Mouse (Mus musculus) megakaryocyte progenitor cell, adult 5-6 weeks (primary cell): ENCODE data around the gene Saa4. TPM values are rescaled to one million over a fixed set of nuclear protein-coding genes. Genes with fewer than 3 reads are reported as not detected.
"Not testable (repeated sequence)": the region's sequence is repeated elsewhere in the genome, so short reads cannot be mapped to it uniquely, and the experiment has no call there.

ENCODE experiments used
- ATAC-seq: replicated peaks from 2 replicates; pipeline ENCODE4 v1.8.0; 2016; ENCODE audit warnings: mild to moderate bottlenecking, moderate TSS enrichment, inconsistent platforms; ENCODE audit not compliant: poor library complexity
- total RNA-seq, 2 experiments: library from RNA; stranded (forward) in 1 of 2; stranded (reverse) in 1 of 2; fragments of 157-497, 149-512 nt in 1 of 2; fragments of 200-1000 nt in 1 of 2; gene quantifications; 2 replicates each; pipeline versions ENCODE4 v1.2.3 to v1.2.4; 2015 to 2017

The Saa4 gene
- total RNA-seq (2015) (not detected in 2 replicates), total RNA-seq (2017) (not detected in 2 replicates)

GRCm38 (mm10) chr7:46732458-46732857, at the start of gene Saa4:
Gene Saa4, minus strand, starts transcription at chr7:46732603.
- no peak for ATAC-seq

- peak; percentile 95 for ATAC-seq
These were observed 38.3 kb upstream of the Saa4 start for GRCm38 (mm10) chr7:46770706-46771105.

- ATAC-seq = no peak
These were observed 36.0 kb upstream of the Saa4 start for GRCm38 (mm10) chr7:46768451-46768850.

- ATAC-seq = no peak
These were observed 35.0 kb upstream of the Saa4 start for GRCm38 (mm10) chr7:46767371-46767770.

- no peak for ATAC-seq
These were observed 32.3 kb upstream of the Saa4 start for GRCm38 (mm10) chr7:46764672-46765071.

GRCm38 (mm10) chr7:46762601-46763000, 30.2 kb upstream of the Saa4 start:
- no peak for ATAC-seq

GRCm38 (mm10) chr7:46761049-46761795, 28.8 kb upstream of the Saa4 start:
- 0 out of 2 replicates have a peak, but pooled peaks have one; percentile 31 for ATAC-seq

- no peak for ATAC-seq
These were observed 19.1 kb upstream of the Saa4 start, which contains the start of gene Saa2 for GRCm38 (mm10) chr7:46751490-46751889. Gene Saa2, plus strand, starts transcription at chr7:46751790.

GRCm38 (mm10) chr7:46748459-46748858, 16.1 kb upstream of the Saa4 start:
- no peak for ATAC-seq

- ATAC-seq = no peak
These were observed 14.0 kb upstream of the Saa4 start for GRCm38 (mm10) chr7:46746381-46746780.

- ATAC-seq = peak; percentile 95
These were observed 13.4 kb upstream of the Saa4 start for GRCm38 (mm10) chr7:46745816-46746215.

GRCm38 (mm10) chr7:46742880-46743279, 10.5 kb upstream of the Saa4 start, which contains the start of gene Saa1:
Gene Saa1, minus strand, starts transcription at chr7:46742980.
- ATAC-seq = not testable (repeated sequence)

- not testable (repeated sequence) for ATAC-seq
These were observed 7.6 kb upstream of the Saa4 start for GRCm38 (mm10) chr7:46740041-46740440.

- no peak for ATAC-seq
These were observed 6.4 kb upstream of the Saa4 start for GRCm38 (mm10) chr7:46738561-46739460.

- peak; percentile 48; the same call in 1 of the 2 replicates for ATAC-seq
These were observed 2.6 kb upstream of the Saa4 start for GRCm38 (mm10) chr7:46734983-46735382.

GRCm38 (mm10) chr7:46727584-46727983, 4.8 kb downstream of the Saa4 start:
- ATAC-seq = no peak

GRCm38 (mm10) chr7:46724396-46724795, 8.0 kb downstream of the Saa4 start:
- no peak for ATAC-seq

- no peak for ATAC-seq
These were observed 8.6 kb downstream of the Saa4 start for GRCm38 (mm10) chr7:46723849-46724248.

- ATAC-seq = no peak
These were observed 9.0 kb downstream of the Saa4 start for GRCm38 (mm10) chr7:46723354-46723753.

GRCm38 (mm10) chr7:46720460-46720859, 11.9 kb downstream of the Saa4 start:
- no peak for ATAC-seq

GRCm38 (mm10) chr7:46719526-46719925, 12.9 kb downstream of the Saa4 start:
- ATAC-seq = no peak
